Mouse (Mus musculus): Measurements from ENCODE around the gene Chdh. TPM values are rescaled to one million over a fixed set of nuclear protein-coding genes. Genes with fewer than 3 reads are reported as not detected.

Chdh gene
- 0.12 and 0.66 TPM in 2 replicates for polyA plus RNA-seq (2015; fragmentation: Nextera tagmentation; extraction: Ambion mirVana)

DNA sequence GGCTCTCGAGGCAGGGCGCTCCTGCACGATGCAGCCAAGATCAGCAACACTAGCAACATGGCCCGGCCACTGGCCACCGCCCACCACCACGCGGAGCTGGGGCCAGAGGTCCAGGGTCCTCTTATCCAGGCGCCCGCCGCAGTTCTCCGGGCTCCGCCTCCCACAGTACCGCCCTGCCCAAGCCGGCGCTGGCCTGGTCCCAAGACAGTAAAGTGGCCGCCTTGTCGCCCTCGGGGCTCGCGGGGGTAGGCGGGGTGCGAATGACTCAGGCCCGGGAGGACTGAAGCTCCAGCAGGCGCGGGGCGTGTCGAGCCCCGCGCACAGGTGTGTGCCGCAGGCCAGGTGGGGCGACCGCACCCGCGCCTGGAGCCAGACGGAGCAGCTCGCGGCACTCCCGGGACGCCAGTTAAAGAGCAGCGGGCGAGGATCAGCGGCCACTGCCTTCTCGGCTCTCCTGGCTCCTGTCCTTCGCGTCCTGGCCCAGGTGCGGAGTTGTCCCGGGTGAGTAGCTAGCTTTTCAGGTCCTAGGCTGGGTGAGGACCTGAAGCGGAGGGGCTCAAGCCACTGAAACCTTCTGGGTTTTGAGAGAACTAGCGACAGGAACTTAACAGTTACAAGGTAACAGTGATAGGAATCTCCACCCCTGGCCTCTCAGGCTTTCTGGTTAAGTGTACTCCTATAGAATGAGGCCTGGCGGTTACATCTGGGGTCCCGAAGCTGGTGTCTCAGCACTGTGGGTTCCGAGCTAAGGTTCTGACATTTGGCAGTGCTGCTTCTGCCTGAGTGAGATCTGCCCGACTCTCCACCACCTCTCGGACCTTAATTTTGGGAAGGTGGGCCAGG is at the start of gene Chdh, which contains the start of gene Il17rb:
TSS of gene Chdh (plus strand) at position 291 of the 843 bp plus-strand sequence.
TSS of gene Il17rb (minus strand) at position 164 of the 843 bp plus-strand sequence.
- ATAC-seq: peak; percentile 61
- H3K4me3 ChIP-seq (replicated peaks; ENCODE audit: low read length): peak within 1 kb of the TSS; percentile 49

GRCm38 (mm10) chr14:29967611-29968010 is 41.2 kb upstream of the Chdh start:
- H3K27me3 ChIP-seq (replicated peaks; ENCODE audit: control insufficient read depth, insufficient read depth, low read length): no peaks in the 10 kb centered on the region
- H3K9ac ChIP-seq (replicated peaks; ENCODE audit: low read depth, low read length): peak overlapping the region; percentile 66
- peak overlapping the region; percentile 76 for H3K4me2 ChIP-seq (ENCODE audit: low read length)
- H3K36me3 ChIP-seq (ENCODE audit: control insufficient read depth, insufficient read depth): peaks cover 10% of the 10 kb centered on the region
- H3K9me3 ChIP-seq (ENCODE audit: control insufficient read depth, low read length): peaks cover 3% of the 10 kb centered on the region; the same call in 1 of the 2 replicates
- H3K27ac ChIP-seq (ENCODE audit: low read length): peak overlapping the region; percentile 70
- 61% methylated on average over 7 of the region's 7 CpGs for WGBS
- H3K4me1 ChIP-seq (replicated peaks; ENCODE audit: control insufficient read depth, insufficient read depth, low read length): peaks cover 24% of the 10 kb centered on the region
- ATAC-seq: no peak
- H3K4me3 ChIP-seq (replicated peaks; ENCODE audit: low read length): peak overlapping the region; percentile 89

More for the DNA sequence above, at the start of gene Chdh, which contains the start of gene Il17rb:
- Histone ChIP-seq H3K27ac (ENCODE audit: low read length) (no peak within 1 kb of the TSS), H3K9ac (replicated peaks; ENCODE audit: low read depth, low read length) (peak within 1 kb of the TSS; percentile 59), H3K9me3 (ENCODE audit: control insufficient read depth, low read length) (no peaks in the 10 kb centered on the region), H3K27me3 (replicated peaks; ENCODE audit: control insufficient read depth, insufficient read depth, low read length) (no peaks in the 10 kb centered on the region), H3K36me3 (ENCODE audit: control insufficient read depth, insufficient read depth) (no peaks in the 10 kb centered on the region), H3K4me2 (ENCODE audit: low read length) (peak within 1 kb of the TSS; percentile 87), H3K4me1 (replicated peaks; ENCODE audit: control insufficient read depth, insufficient read depth, low read length) (peaks cover 15% of the 10 kb centered on the region)
- 9% methylated on average over 54 of the region's 54 CpGs for WGBS

DNA sequence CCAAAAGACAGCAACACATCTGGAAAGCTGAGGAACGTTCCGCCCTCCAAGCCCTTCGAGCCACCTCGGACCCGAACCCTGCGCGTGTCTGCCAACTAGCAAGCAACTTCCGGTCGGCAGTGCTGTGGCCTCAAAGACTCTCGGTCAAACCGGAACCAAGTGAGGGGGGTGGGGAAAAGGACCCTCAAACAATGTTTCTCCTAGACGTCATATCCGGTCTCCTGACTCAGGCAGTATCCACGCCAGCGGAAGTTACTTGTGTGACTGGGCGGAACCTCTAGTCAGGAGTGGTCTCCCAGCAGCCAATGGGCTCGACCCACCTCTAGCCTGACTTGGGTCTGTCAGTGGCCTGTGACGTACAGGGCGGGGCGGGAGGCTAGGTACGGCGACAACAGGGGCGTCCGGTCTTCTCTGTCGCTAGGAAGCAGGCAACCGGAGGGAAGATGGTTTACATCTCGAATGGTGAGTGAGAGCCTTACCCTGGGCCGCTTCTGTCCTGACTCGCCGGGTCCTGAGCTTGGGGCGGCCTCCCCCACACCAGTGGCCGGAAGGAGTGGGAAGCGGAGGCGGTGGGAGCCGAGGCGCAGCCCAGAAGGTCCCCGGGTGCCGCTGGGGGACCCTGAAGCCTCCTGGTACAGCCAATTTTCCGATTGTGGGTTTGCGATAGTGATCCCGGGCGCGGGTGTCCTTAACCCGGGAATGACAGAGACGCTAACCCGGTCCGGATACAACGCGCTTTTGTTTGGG is 40.6 kb upstream of the Chdh start, which contains the start of gene Selenok:
TSS of gene Selenok (plus strand) at position 234 of the 747 bp plus-strand sequence.
- Histone ChIP-seq H3K36me3 (ENCODE audit: control insufficient read depth, insufficient read depth) (peaks cover 14% of the 10 kb centered on the region), H3K4me3 (replicated peaks; ENCODE audit: low read length) (peak within 1 kb of the TSS; percentile 89), H3K27me3 (replicated peaks; ENCODE audit: control insufficient read depth, insufficient read depth, low read length) (no peaks in the 10 kb centered on the region), H3K9ac (replicated peaks; ENCODE audit: low read depth, low read length) (peak within 1 kb of the TSS; percentile 93), H3K4me2 (ENCODE audit: low read length) (peak within 1 kb of the TSS; percentile 87), H3K27ac (ENCODE audit: low read length) (peak within 1 kb of the TSS; percentile 80), H3K9me3 (ENCODE audit: control insufficient read depth, low read length) (no peaks in the 10 kb centered on the region), H3K4me1 (replicated peaks; ENCODE audit: control insufficient read depth, insufficient read depth, low read length) (peaks cover 24% of the 10 kb centered on the region)
- under 1% methylated on average over 48 of the region's 49 CpGs for WGBS
- ATAC-seq: peak; percentile 100

DNA sequence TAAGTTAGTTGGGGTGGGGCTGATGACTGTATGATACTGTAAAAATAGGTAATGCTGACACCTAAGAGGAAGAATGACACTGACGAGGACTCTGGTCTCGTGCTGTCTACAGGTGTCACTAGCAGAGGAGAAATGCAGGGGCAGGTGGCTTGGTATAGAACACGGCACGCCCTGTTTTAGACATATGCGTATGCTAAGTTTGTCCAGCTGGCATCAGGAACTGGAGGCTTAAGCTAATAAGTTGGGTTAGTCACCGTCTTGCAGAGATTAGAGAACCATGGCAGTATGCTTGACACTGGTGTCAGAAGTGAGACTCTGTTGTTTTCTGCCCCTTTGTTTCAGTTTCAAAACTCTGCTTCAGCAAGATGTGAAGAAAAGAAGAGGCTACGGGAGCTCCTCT is 37.4 kb upstream of the Chdh start:
- no peak for ATAC-seq
- Histone ChIP-seq H3K36me3 (ENCODE audit: control insufficient read depth, insufficient read depth) (peaks cover 25% of the 10 kb centered on the region), H3K27ac (ENCODE audit: low read length) (no peak overlapping the region), H3K4me1 (replicated peaks; ENCODE audit: control insufficient read depth, insufficient read depth, low read length) (peaks cover 24% of the 10 kb centered on the region), H3K4me2 (ENCODE audit: low read length) (no peak overlapping the region), H3K27me3 (replicated peaks; ENCODE audit: control insufficient read depth, insufficient read depth, low read length) (no peaks in the 10 kb centered on the region), H3K9ac (replicated peaks; ENCODE audit: low read depth, low read length) (no peak overlapping the region), H3K4me3 (replicated peaks; ENCODE audit: low read length) (no peak overlapping the region), H3K9me3 (ENCODE audit: control insufficient read depth, low read length) (no peaks in the 10 kb centered on the region)
- 95% methylated on average over 7 of the region's 7 CpGs for WGBS

DNA sequence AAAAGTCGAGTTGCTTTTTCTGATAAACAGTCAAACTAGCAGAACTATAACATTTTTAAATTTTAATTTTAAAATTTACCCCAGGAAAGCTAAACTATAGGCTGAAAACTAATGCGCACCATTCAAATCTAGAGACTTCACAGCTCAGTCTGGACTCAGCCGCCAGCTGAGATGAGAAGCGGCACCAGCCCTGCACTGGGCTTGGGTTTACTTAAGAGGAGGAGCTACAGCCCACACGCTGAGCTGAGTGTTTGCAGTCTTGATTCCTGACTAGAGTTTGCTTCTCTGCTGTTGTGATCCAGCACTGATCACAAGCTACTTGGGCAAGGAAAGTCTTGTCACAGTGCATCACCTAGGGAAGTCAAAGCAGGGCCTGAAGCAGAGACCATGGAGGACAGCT is 36.8 kb upstream of the Chdh start:
- no peak overlapping the region for H3K4me2 ChIP-seq (ENCODE audit: low read length)
- H3K27me3 ChIP-seq (replicated peaks; ENCODE audit: control insufficient read depth, insufficient read depth, low read length): no peaks in the 10 kb centered on the region
- WGBS: 90% methylated on average over 5 of the region's 5 CpGs
- ATAC-seq: no peak
- peaks cover 24% of the 10 kb centered on the region for H3K4me1 ChIP-seq (replicated peaks; ENCODE audit: control insufficient read depth, insufficient read depth, low read length)
- H3K4me3 ChIP-seq (replicated peaks; ENCODE audit: low read length): no peak overlapping the region
- H3K36me3 ChIP-seq (ENCODE audit: control insufficient read depth, insufficient read depth): peaks cover 25% of the 10 kb centered on the region
- H3K9ac ChIP-seq (replicated peaks; ENCODE audit: low read depth, low read length): no peak overlapping the region
- H3K27ac ChIP-seq (ENCODE audit: low read length): no peak overlapping the region
- no peaks in the 10 kb centered on the region for H3K9me3 ChIP-seq (ENCODE audit: control insufficient read depth, low read length)

DNA sequence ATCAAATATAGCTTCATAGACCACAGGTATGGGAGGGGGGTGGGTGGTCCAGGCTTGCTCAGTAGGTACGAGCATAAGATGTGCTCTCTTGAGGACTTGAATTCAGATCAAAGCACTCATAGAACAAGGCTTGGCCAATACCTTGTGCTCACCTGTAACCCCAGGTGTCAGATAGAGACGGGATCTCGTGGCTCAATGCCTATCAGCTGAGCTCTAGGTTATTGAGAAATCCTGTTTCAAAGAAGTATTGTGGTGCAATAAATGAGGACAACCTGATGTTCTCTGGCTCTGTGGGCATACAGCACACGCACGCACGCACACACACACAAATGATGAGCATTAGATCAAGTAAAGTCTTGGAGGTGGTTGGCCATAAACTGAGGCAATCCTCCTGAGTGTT is 31.9 kb upstream of the Chdh start:
- H3K27ac ChIP-seq (ENCODE audit: low read length): no peak overlapping the region
- H3K9ac ChIP-seq (replicated peaks; ENCODE audit: low read depth, low read length): no peak overlapping the region
- H3K9me3 ChIP-seq (ENCODE audit: control insufficient read depth, low read length): no peaks in the 10 kb centered on the region
- ATAC-seq: no peak
- H3K36me3 ChIP-seq (ENCODE audit: control insufficient read depth, insufficient read depth): peaks cover 37% of the 10 kb centered on the region
- no peak overlapping the region for H3K4me2 ChIP-seq (ENCODE audit: low read length)
- no peak overlapping the region for H3K4me3 ChIP-seq (replicated peaks; ENCODE audit: low read length)
- H3K27me3 ChIP-seq (replicated peaks; ENCODE audit: control insufficient read depth, insufficient read depth, low read length): no peaks in the 10 kb centered on the region
- H3K4me1 ChIP-seq (replicated peaks; ENCODE audit: control insufficient read depth, insufficient read depth, low read length): peaks cover 10% of the 10 kb centered on the region
- WGBS: 95% methylated on average over 6 of the region's 6 CpGs

- Histone ChIP-seq H3K36me3 (ENCODE audit: control insufficient read depth, insufficient read depth) (peaks cover 38% of the 10 kb centered on the region), H3K9ac (replicated peaks; ENCODE audit: low read depth, low read length) (peak within 1 kb of the TSS; percentile 94), H3K4me1 (replicated peaks; ENCODE audit: control insufficient read depth, insufficient read depth, low read length) (peaks cover 10% of the 10 kb centered on the region), H3K4me3 (replicated peaks; ENCODE audit: low read length) (peak within 1 kb of the TSS; percentile 96), H3K27ac (ENCODE audit: low read length) (peak within 1 kb of the TSS; percentile 77), H3K4me2 (ENCODE audit: low read length) (peak within 1 kb of the TSS; percentile 69), H3K27me3 (replicated peaks; ENCODE audit: control insufficient read depth, insufficient read depth, low read length) (no peaks in the 10 kb centered on the region), H3K9me3 (ENCODE audit: control insufficient read depth, low read length) (no peaks in the 10 kb centered on the region)
- peak; percentile 92 for ATAC-seq
- 3% methylated on average over 44 of the region's 44 CpGs for WGBS
Observed at GRCm38 (mm10) chr14:29978254-29979204, 30.3 kb upstream of the Chdh start, which contains the start of gene Actr8. Actr8 (plus strand) TSS chr14:29978337.

GRCm38 (mm10) chr14:29980447-29981205 is 28.2 kb upstream of the Chdh start:
- Histone ChIP-seq H3K4me1 (replicated peaks; ENCODE audit: control insufficient read depth, insufficient read depth, low read length) (peaks cover 10% of the 10 kb centered on the region), H3K9ac (replicated peaks; ENCODE audit: low read depth, low read length) (no peak overlapping the region), H3K4me2 (ENCODE audit: low read length) (no peak overlapping the region), H3K27ac (ENCODE audit: low read length) (no peak overlapping the region), H3K27me3 (replicated peaks; ENCODE audit: control insufficient read depth, insufficient read depth, low read length) (no peaks in the 10 kb centered on the region), H3K36me3 (ENCODE audit: control insufficient read depth, insufficient read depth) (peaks cover 42% of the 10 kb centered on the region), H3K9me3 (ENCODE audit: control insufficient read depth, low read length) (no peaks in the 10 kb centered on the region), H3K4me3 (replicated peaks; ENCODE audit: low read length) (no peak overlapping the region)
- no peak for ATAC-seq
- 95% methylated on average over 10 of the region's 10 CpGs for WGBS
